Mouse (Mus musculus) liver, postnatal 0 days (tissue): ENCODE measurements around the gene Mpv17l2. TPM values are rescaled to one million over a fixed set of nuclear protein-coding genes. Genes with fewer than 3 reads are reported as not detected.

Source experiments
- ATAC-seq: fragments of 200-750 bp; cut with Nextera tagmentation; 2 replicates; pipeline ENCODE4 v1.8.0; 2017; ENCODE audit warnings: mild to moderate bottlenecking, moderate library complexity
- DNase-seq: peaks from one replicate; pipeline ENCODE4 v3.0.0-alpha.2; 2016
- H3K27ac ChIP-seq: fragments of 300-500 bp; sonication (generic); 2 replicates; pipeline ENCODE4 v1.5.1; 2014; ENCODE audit warnings: antibody characterized with exemption, moderate library complexity, mild to moderate bottlenecking, low read depth
- H3K27me3 ChIP-seq: fragments of 300-500 bp; sonication (generic); 2 replicates; pipeline ENCODE4 v1.6.1; 2014; ENCODE audit warnings: low read length, control low read depth, mixed read lengths; ENCODE audit not compliant: insufficient read depth
- H3K36me3 ChIP-seq: fragments of 300-500 bp; sonication (generic); replicated peaks from 2 replicates; pipeline ENCODE4 v1.6.1; 2014; ENCODE audit warnings: mild to moderate bottlenecking, control low read depth, low read length, moderate library complexity, mixed read lengths; ENCODE audit not compliant: insufficient read depth
- H3K4me1 ChIP-seq: fragments of 300-500 bp; sonication (generic); 2 replicates; pipeline ENCODE4 v1.6.1; 2014; ENCODE audit warnings: antibody characterized with exemption, mild to moderate bottlenecking, control low read depth; ENCODE audit not compliant: insufficient read depth
- H3K4me2 ChIP-seq: fragments of 300-500 bp; sonication (generic); 2 replicates; pipeline ENCODE4 v1.6.1; 2014; ENCODE audit warnings: low read depth, mild to moderate bottlenecking, low read length, moderate library complexity, mixed read lengths
- H3K4me3 ChIP-seq: fragments of 300-500 bp; sonication (generic); 2 replicates; pipeline ENCODE4 v1.5.1; 2014; ENCODE audit warnings: low read depth, low read length
- H3K9ac ChIP-seq: fragments of 300-500 bp; sonication (generic); replicated peaks from 2 replicates; pipeline ENCODE4 v1.6.1; 2014; ENCODE audit warnings: mild to moderate bottlenecking, moderate library complexity
- H3K9me3 ChIP-seq: fragments of 300-500 bp; sonication (generic); 2 replicates; pipeline ENCODE4 v1.6.1; 2016; ENCODE audit warnings: mild to moderate bottlenecking, control low read depth, low read length, mixed read lengths
- CTCF ChIP-seq: sonication (generic); IDR thresholded peaks from 2 replicates; pipeline ENCODE4 v1.5.1; 2016; ENCODE audit warnings: antibody characterized with exemption, low read depth
- EP300 ChIP-seq: IDR thresholded peaks from 2 replicates; pipeline ENCODE4 v1.6.1; 2016; ENCODE audit warnings: antibody characterized with exemption, low read depth, mild to moderate bottlenecking
- WGBS: fragments of 180-500 bp; shearing (Covaris S2); extraction: QIAGEN DNeasy Blood & Tissue Kit; methylation state at CpG from one replicate; pipeline ENCODE4 v1.1.7; 2014; ENCODE audit not compliant: insufficient replicate concordance; 5-methylcytosine and 5-hydroxymethylcytosine counted together
- polyA plus RNA-seq: library from polyadenylated mRNA; unstranded; fragments of >200 nt; fragmentation: Nextera tagmentation; extraction: Ambion mirVana; gene quantifications from 2 replicates; pipeline ENCODE4 v1.2.1, GENCODE M21; 2015

The Mpv17l2 gene
- polyA plus RNA-seq, 1 experiment from 2014 or later: 36.3 TPM

- WGBS: 59% methylated on average over 5 of the region's 5 CpGs
- no peak for TF ChIP-seq CTCF
- no peak for TF ChIP-seq EP300
- Histone ChIP-seq H3K9me3 (no peaks in the 10 kb centered on the region), H3K4me1 (peaks cover 2% of the 10 kb centered on the region; the same call in 1 of the 2 replicates), H3K9ac (no peak overlapping the region), H3K36me3 (no peaks in the 10 kb centered on the region), H3K27me3 (peaks cover 10% of the 10 kb centered on the region), H3K4me3 (no peak overlapping the region), H3K4me2 (no peak overlapping the region), H3K27ac (no peak overlapping the region)
- no peak for ATAC-seq
- no peak for DNase-seq
Observed at GRCm38 (mm10) chr8:70737705-70738104, 23.0 kb downstream of the Mpv17l2 start.

DNA sequence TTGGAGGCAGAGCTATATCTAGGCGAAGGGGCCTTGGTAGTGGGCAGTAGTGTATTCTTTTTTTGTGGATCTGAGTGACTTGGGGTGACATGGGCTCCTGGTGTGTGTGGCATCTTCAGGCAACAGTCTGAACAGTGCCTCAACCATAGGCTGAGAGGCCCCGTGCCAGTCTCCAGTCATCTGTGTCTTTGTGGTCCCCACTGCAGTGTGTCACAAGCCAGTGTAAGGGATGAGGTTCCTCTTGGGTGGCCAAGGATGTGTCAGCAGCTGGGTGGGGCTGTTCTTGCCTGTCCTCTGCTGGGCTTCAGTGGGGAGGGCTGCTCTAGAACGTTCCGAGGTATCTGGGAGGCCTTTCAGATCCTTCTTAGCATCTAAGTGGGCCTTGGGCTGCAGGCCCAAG, 29.8 kb downstream of the Mpv17l2 start:
- peak overlapping the region; percentile 29; the same call in 1 of the 2 replicates for H3K27ac ChIP-seq
- WGBS: 53% methylated on average over 4 of the region's 4 CpGs
- H3K4me2 ChIP-seq: no peak overlapping the region
- peak; percentile 27; the same call in 1 of the 2 replicates for TF ChIP-seq CTCF
- no peak for TF ChIP-seq EP300
- peak; percentile 54; the same call in 1 of the 2 replicates for ATAC-seq
- H3K9ac ChIP-seq: no peak overlapping the region
- DNase-seq: peak; percentile 51
- H3K9me3 ChIP-seq: no peaks in the 10 kb centered on the region
- peaks cover 16% of the 10 kb centered on the region; the same call in 1 of the 2 replicates for H3K27me3 ChIP-seq
- no peak overlapping the region for H3K4me3 ChIP-seq
- H3K36me3 ChIP-seq: no peaks in the 10 kb centered on the region
- H3K4me1 ChIP-seq: peaks cover 5% of the 10 kb centered on the region

DNA sequence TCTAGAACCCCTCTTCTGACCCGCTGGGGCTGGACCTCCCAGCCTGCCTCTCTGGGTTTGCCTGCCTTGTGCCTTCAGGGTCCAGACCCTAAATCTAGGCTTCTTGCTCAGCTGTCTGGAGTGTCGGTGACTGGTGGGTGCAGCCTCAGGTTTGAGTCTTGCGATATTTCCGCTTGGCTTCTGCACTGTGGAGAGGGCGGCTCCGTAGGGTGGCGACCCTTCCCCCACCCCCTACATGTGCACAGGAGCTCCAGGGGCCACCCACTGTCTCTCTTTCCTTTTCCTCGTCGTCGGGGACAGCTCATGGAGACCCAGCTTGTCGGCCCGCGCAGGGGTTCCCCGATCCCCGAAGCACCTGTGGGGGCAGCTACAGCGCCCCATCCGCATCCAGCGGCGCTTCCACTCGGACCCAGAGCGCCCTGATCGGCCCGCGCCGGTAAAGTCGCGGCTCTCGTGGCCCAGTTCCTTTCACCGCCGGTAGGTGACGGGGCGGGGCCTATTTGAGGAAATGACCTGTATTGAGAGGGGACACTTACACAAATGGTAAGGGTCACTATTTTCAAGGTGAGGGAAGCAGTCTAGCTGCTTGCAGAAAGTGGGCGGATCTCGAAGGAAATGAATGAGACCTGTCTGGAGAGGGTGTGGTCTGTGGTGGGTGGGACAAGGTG, 30.8 kb downstream of the Mpv17l2 start:
- H3K4me3 ChIP-seq: peak overlapping the region; percentile 39
- H3K36me3 ChIP-seq: no peaks in the 10 kb centered on the region
- peak; percentile 64 for DNase-seq
- H3K27me3 ChIP-seq: peaks cover 16% of the 10 kb centered on the region; the same call in 1 of the 2 replicates
- 0 out of 2 replicates have a peak overlapping the region, but pooled peaks have one; percentile 46 for H3K9ac ChIP-seq
- H3K9me3 ChIP-seq: no peaks in the 10 kb centered on the region
- ATAC-seq: peak; percentile 43; the same call in 1 of the 2 replicates
- TF ChIP-seq EP300 (no peak), CTCF (peak; percentile 59)
- peaks cover 7% of the 10 kb centered on the region for H3K4me1 ChIP-seq
- 2% methylated on average over 34 of the region's 34 CpGs for WGBS
- no peak overlapping the region for H3K27ac ChIP-seq
- H3K4me2 ChIP-seq: peak overlapping the region; percentile 65

DNA sequence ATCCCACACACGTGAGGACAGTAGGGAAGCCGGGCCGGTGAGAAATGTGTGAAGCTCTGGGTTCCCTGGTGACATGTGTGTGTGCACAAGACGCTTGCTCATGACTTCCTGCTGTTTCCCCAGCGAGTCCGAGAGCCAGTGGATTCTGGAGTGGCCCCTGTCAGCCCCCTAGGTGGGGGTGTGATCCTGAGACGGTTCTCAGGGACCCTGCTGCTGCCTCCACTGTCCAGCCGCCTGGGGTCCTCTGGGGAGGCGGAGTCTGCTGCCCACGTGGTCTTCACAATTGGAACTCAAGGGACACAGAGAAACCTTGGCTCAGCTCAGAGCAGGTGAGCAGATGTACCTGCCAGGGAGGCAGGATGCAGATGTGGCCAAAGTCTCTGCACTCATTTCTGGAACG, 34.0 kb downstream of the Mpv17l2 start:
- no peak overlapping the region for H3K4me2 ChIP-seq
- H3K9ac ChIP-seq: no peak overlapping the region
- H3K9me3 ChIP-seq: no peaks in the 10 kb centered on the region
- ATAC-seq (no peak), DNase-seq (no peak)
- peaks cover 9% of the 10 kb centered on the region for H3K4me1 ChIP-seq
- TF ChIP-seq EP300 (no peak), CTCF (no peak)
- no peak overlapping the region for H3K4me3 ChIP-seq
- no peak overlapping the region for H3K27ac ChIP-seq
- no peaks in the 10 kb centered on the region for H3K36me3 ChIP-seq
- H3K27me3 ChIP-seq: peaks cover 16% of the 10 kb centered on the region; the same call in 1 of the 2 replicates
- 45% methylated on average over 11 of the region's 11 CpGs for WGBS

DNA sequence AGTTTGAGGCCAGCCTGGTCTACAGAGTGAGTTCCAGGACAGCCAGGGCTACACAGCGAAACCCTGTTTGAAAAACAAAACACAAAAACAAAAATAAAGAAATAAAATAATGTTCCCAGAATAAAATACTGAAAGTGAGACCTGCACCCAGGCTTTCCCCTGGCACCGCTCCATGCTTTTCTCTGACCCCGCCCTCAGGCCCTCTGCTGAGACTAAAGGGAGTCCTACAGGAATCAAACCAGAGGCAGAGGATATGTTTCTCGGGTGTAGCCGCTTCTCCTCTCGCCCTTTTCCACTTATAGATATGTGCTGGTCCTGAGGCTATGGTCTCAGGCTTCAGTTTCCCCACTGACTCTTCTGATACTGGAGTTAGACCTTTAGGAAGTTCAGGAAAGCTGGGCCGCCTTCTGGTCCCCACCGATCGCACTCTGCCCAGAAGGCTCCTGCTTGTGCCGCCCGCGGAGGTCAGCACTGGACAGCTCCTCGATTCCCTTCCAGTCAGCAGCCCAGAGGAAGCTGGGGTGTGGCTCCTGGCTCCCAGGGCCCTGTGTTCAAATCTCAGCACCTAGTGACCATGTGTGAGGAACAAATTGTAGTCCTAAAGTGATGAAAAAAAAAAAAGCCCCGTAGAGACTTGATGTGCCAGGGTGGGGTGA, 34.8 kb downstream of the Mpv17l2 start:
- Histone ChIP-seq H3K27ac (no peak overlapping the region), H3K27me3 (peaks cover 16% of the 10 kb centered on the region; the same call in 1 of the 2 replicates), H3K4me3 (no peak overlapping the region), H3K9me3 (no peaks in the 10 kb centered on the region), H3K9ac (no peak overlapping the region), H3K4me1 (peaks cover 11% of the 10 kb centered on the region), H3K36me3 (no peaks in the 10 kb centered on the region), H3K4me2 (no peak overlapping the region)
- ATAC-seq (no peak), DNase-seq (peak; percentile 60)
- TF ChIP-seq CTCF (no peak), EP300 (no peak)
- WGBS: 26% methylated on average over 14 of the region's 14 CpGs

- no peak for DNase-seq
- peak overlapping the region; percentile 13; the same call in 1 of the 2 replicates for H3K4me3 ChIP-seq
- no peaks in the 10 kb centered on the region for H3K9me3 ChIP-seq
- H3K27me3 ChIP-seq: peaks cover 8% of the 10 kb centered on the region; the same call in 1 of the 2 replicates
- H3K9ac ChIP-seq: peak overlapping the region; percentile 38
- H3K4me2 ChIP-seq: peak overlapping the region; percentile 59
- H3K36me3 ChIP-seq: no peaks in the 10 kb centered on the region
- ATAC-seq: peak; percentile 10
- H3K27ac ChIP-seq: peak overlapping the region; percentile 88
- H3K4me1 ChIP-seq: peaks cover 10% of the 10 kb centered on the region; the same call in 1 of the 2 replicates
- 71% methylated on average over 12 of the region's 12 CpGs for WGBS
- TF ChIP-seq EP300 (no peak), CTCF (no peak)
Observed at GRCm38 (mm10) chr8:70724216-70724615, 36.5 kb downstream of the Mpv17l2 start.
